Mouse (Mus musculus) spleen, postnatal 4 days (tissue): ENCODE measurements around the gene Nox3.

Source experiments
- DNase-seq, 2 experiments: peaks; one replicate each; pipeline ENCODE4 v3.0.0; 2022; ENCODE audit warnings: low spot score in 2 of 2

Gene Nox3

DNA sequence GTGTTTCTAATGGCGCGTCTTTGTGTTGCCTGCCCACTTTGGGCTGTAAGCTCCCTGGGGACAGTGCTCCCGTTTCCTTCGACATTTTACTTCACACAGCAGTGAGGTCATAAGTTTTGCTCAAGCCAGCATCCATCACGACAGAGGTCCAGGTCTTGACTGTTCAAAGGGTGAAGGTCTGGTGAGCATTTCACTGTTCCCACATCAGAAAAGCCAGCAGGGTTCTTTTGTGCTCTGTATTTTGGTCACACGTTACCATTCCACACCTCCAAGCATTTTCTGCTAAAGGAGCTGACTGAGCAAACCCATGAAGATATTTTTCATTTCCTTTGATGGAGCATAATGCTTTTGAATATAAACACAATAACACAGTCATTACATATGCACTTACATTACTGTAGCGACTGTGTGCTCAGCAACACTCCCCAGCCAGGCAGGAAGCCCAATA is 85.7 kb downstream of the Nox3 start:
- no peak for DNase-seq

DNA sequence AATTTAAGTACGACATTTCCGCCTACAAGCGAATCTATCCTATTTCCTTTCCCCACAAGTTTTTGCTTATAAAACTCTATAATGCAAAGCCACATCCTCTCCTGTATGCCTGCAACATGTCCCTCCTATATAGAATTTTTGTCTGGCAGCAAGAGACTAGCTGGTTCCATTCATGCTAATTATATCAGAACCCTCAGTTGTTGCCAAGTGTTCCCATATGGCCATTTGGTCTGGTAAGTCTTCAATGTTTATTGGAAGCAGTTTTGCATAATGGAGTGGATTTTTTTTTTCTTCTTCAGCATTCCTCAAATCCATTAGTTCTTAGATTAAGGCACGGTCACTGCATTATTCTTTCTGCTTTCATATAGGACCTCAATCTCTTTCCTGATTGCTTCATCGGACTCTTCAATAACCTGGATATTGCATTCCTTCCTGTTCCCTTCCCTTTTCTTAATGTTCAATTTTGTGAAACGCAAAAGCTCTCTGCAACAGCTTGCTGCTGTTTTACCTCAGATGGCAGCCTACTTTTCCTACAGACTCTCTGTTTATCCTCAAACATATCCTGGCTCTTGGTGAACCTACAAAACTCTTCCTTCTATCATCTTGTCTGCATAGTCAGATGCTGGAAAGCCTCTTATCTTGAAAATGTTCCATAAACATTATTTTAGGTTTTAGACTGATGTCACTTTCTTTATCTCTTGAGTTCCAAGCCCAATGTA is 92.9 kb downstream of the Nox3 start:
- no peak for DNase-seq

DNA sequence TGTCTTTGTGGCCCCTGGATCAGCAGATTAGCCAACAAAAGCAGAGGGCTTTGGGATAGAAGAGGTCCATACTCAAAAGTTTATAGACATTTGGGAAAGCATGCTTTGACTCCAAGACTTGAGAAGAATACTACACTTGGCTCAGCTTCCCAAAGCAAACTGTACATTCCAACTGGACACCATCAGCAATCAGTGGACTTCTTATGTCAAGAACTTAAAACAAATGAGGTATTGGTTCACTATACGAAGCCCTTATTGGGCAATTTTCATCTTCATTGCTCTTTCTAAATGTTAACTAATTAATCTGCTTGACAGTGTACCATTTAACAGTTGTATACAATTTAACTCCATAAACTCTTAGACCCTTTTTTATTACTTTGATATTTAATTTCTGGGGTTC is 97.7 kb downstream of the Nox3 start:
- DNase-seq, result no peak

DNA sequence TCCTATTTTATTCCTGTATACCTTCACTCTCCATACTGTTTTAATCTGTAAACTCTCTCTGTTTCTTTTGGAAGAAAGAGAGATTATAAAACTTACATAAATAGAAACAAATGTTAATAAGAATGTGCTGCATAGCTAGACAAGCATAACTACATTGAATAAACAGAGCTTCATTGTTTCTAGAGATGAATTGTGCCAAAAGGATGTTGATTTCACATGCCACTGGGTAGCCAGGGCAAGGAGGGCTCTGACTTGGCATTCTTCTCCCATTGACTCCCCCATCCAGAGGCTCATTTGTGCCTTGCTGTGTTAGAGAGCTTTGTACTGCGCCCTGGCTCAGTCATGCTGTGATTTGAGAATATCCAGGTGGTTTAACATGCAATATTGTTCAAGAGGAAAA is 98.2 kb downstream of the Nox3 start:
- no peak for DNase-seq

DNA sequence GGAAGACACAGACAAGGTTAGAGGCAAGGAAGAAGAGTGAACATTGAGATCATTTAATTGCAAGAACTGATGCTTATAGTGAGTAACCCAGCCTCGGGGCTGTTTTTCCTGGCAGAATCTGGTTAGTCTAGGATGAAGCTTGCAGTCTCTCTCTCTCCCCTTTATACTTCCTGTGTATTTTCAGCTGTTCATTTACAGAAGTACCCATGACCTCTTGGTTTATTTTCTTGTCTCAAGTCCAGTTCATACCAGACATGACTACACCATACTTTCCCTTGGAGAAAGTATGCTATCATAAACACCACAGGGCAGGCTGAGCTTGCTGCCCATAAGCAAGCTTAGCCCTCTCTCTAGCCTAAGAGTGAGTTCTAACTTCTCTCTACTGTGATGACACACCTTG is 98.9 kb downstream of the Nox3 start:
- no peak for DNase-seq
